Mouse (Mus musculus): ENCODE measurements around the gene Tmem74b. TPM values are rescaled to one million over a fixed set of nuclear protein-coding genes. Genes with fewer than 3 reads are reported as not detected.

Tmem74b gene
- total and polyA plus RNA-seq, 3 experiments: not detected

GRCm38 (mm10) chr2:151724094-151724493 lies 22.3 kb downstream of the Tmem74b start:
- Histone ChIP-seq H3K27ac (ENCODE audit: control insufficient read depth, low read depth, low read length) (no peak overlapping the region), H3K27me3 (ENCODE audit: control insufficient read depth in 1 of 2, insufficient read depth in 2 of 2, low read length in 2 of 2) (no peaks in the 10 kb centered on the region), H3K4me1 (ENCODE audit: control insufficient read depth in 1 of 2, insufficient read depth in 2 of 2, low read length in 2 of 2) (no peaks in the 10 kb centered on the region), H3K79me2 (ENCODE audit: control insufficient read depth, insufficient read depth, low read length, poor library complexity) (no peaks in the 10 kb centered on the region), H3K9ac (ENCODE audit: control insufficient read depth, low read depth, low read length, poor library complexity, severe bottlenecking) (no peak overlapping the region), H3K9me3 (replicated peaks; ENCODE audit: insufficient read depth, low read length) (no peaks in the 10 kb centered on the region), H3K36me3 (ENCODE audit: control insufficient read depth in 1 of 2, insufficient read depth in 2 of 2, low read length in 2 of 2) (peaks cover 0 to 55% of the 10 kb centered on the region in 2 experiments; a peak in 2 of 4 replicates), H3K4me3 (ENCODE audit: control insufficient read depth in 1 of 2, insufficient read depth in 1 of 2, low read depth in 2 of 2, low read length in 2 of 2) (no peak overlapping the region)
- no peak for TF ChIP-seq MAZ (IDR thresholded peaks at IDR 0.05; ENCODE audit: low read depth, low read length)
- no peak for TF ChIP-seq UBTF (IDR thresholded peaks at IDR 0.05; ENCODE audit: borderline replicate concordance, insufficient read depth, low read depth, low read length)
- TF ChIP-seq HCFC1 (IDR thresholded peaks at IDR 0.05; ENCODE audit: low read depth, low read length): no peak
- no peak for TF ChIP-seq CTCF (IDR thresholded peaks at IDR 0.05 in 2 of 3, conservative IDR thresholded peaks at IDR 0.05 in 1 of 3; ENCODE audit: control insufficient read depth in 1 of 3, insufficient read depth in 1 of 3, low read depth in 2 of 3, low read length in 3 of 3, poor library complexity in 1 of 3, severe bottlenecking in 1 of 3)
- TF ChIP-seq USF1 (IDR thresholded peaks at IDR 0.05; ENCODE audit: low read depth, low read length): no peak
- no peak for TF ChIP-seq NRF1 (IDR thresholded peaks at IDR 0.05; ENCODE audit: insufficient read depth, low read depth, low read length, poor library complexity, severe bottlenecking)
- TF ChIP-seq EP300 (IDR thresholded peaks at IDR 0.05; ENCODE audit: low read depth in 1 of 2, low read length in 2 of 2): no peak
- TF ChIP-seq USF2 (IDR thresholded peaks at IDR 0.05; ENCODE audit: borderline replicate concordance in 1 of 2, insufficient read depth in 1 of 2, low read depth in 1 of 2, low read length in 2 of 2): no peak
- TF ChIP-seq POLR2AphosphoS5 (IDR thresholded peaks at IDR 0.05; ENCODE audit: borderline replicate concordance, low read depth, low read length): no peak
- TF ChIP-seq CHD2 (IDR thresholded peaks at IDR 0.05; ENCODE audit: low read length): no peak
- TF ChIP-seq RCOR1 (IDR thresholded peaks at IDR 0.05; ENCODE audit: low read depth, low read length): no peak
- no peak for TF ChIP-seq BHLHE40 (IDR thresholded peaks at IDR 0.05; ENCODE audit: borderline replicate concordance, low read depth, low read length)
- TF ChIP-seq GABPA (IDR thresholded peaks at IDR 0.05; ENCODE audit: low read depth, low read length): no peak
- TF ChIP-seq POLR2AphosphoS2 (IDR thresholded peaks at IDR 0.05; ENCODE audit: low read length): no peak
- TF ChIP-seq MYC (IDR thresholded peaks at IDR 0.05; ENCODE audit: low read depth, low read length): no peak
- no peak for TF ChIP-seq MAX (IDR thresholded peaks at IDR 0.05; ENCODE audit: low read length)
- no peak for TF ChIP-seq E2F4 (IDR thresholded peaks at IDR 0.05; ENCODE audit: borderline replicate concordance, low read depth, low read length)
- no peak for DNase-seq (ENCODE audit: low read depth, low spot score)

- H3K9ac ChIP-seq (ENCODE audit: control insufficient read depth, low read depth, low read length, poor library complexity, severe bottlenecking): no peak overlapping the region
Observed at GRCm38 (mm10) chr2:151733151-151733865, 31.5 kb downstream of the Tmem74b start.

More at GRCm38 (mm10) chr2:151733151-151733865, 31.5 kb downstream of the Tmem74b start:
- Histone ChIP-seq H3K36me3 (ENCODE audit: control insufficient read depth in 1 of 2, insufficient read depth in 2 of 2, low read length in 2 of 2) (peaks cover 23 to 43% of the 10 kb centered on the region in 2 experiments), H3K79me2 (ENCODE audit: control insufficient read depth, insufficient read depth, low read length, poor library complexity) (peaks cover 28% of the 10 kb centered on the region), H3K27ac (ENCODE audit: control insufficient read depth, low read depth, low read length) (no peak overlapping the region), H3K9me3 (replicated peaks; ENCODE audit: insufficient read depth, low read length) (no peaks in the 10 kb centered on the region), H3K4me1 (ENCODE audit: control insufficient read depth in 1 of 2, insufficient read depth in 2 of 2, low read length in 2 of 2) (peaks cover 4 to 12% of the 10 kb centered on the region in 2 experiments; a peak in 3 of 4 replicates), H3K4me3 (ENCODE audit: control insufficient read depth in 1 of 2, insufficient read depth in 1 of 2, low read depth in 2 of 2, low read length in 2 of 2) (no peak overlapping the region), H3K27me3 (ENCODE audit: control insufficient read depth in 1 of 2, insufficient read depth in 2 of 2, low read length in 2 of 2) (no peaks in the 10 kb centered on the region)
- TF ChIP-seq BHLHE40 (IDR thresholded peaks at IDR 0.05; ENCODE audit: borderline replicate concordance, low read depth, low read length): no peak
- no peak for TF ChIP-seq USF2 (IDR thresholded peaks at IDR 0.05; ENCODE audit: borderline replicate concordance in 1 of 2, insufficient read depth in 1 of 2, low read depth in 1 of 2, low read length in 2 of 2)
- no peak for TF ChIP-seq CTCF (IDR thresholded peaks at IDR 0.05 in 2 of 3, conservative IDR thresholded peaks at IDR 0.05 in 1 of 3; ENCODE audit: control insufficient read depth in 1 of 3, insufficient read depth in 1 of 3, low read depth in 2 of 3, low read length in 3 of 3, poor library complexity in 1 of 3, severe bottlenecking in 1 of 3)
- TF ChIP-seq GABPA (IDR thresholded peaks at IDR 0.05; ENCODE audit: low read depth, low read length): no peak
- TF ChIP-seq HCFC1 (IDR thresholded peaks at IDR 0.05; ENCODE audit: low read depth, low read length): no peak
- no peak for TF ChIP-seq CHD2 (IDR thresholded peaks at IDR 0.05; ENCODE audit: low read length)
- TF ChIP-seq POLR2AphosphoS5 (IDR thresholded peaks at IDR 0.05; ENCODE audit: borderline replicate concordance, low read depth, low read length): no peak
- TF ChIP-seq MEF2A (IDR thresholded peaks at IDR 0.05; ENCODE audit: extremely low read depth, insufficient replicate concordance, low read depth, low read length, poor library complexity, severe bottlenecking): no peak
- TF ChIP-seq TAL1 (IDR thresholded peaks at IDR 0.05; ENCODE audit: low read length): no peak
- TF ChIP-seq RAD21 (IDR thresholded peaks at IDR 0.05; ENCODE audit: low read depth, low read length): no peak
- no peak for TF ChIP-seq MXI1 (IDR thresholded peaks at IDR 0.05; ENCODE audit: low read depth, low read length)
- TF ChIP-seq ZNF384 (IDR thresholded peaks at IDR 0.05; ENCODE audit: low read depth, low read length): no peak
- TF ChIP-seq EP300 (IDR thresholded peaks at IDR 0.05; ENCODE audit: low read depth in 1 of 2, low read length in 2 of 2): no peak
- TF ChIP-seq CHD1 (IDR thresholded peaks at IDR 0.05; ENCODE audit: low read depth, low read length): no peak
- no peak for TF ChIP-seq POLR2AphosphoS2 (IDR thresholded peaks at IDR 0.05; ENCODE audit: low read length)
- DNase-seq (ENCODE audit: low read depth, low spot score): no peak
